Comparison of ENCODE assay signal across 18 mouse cellular contexts in genomic region chr19:24024131-24024530, GRCm38 (mm10). TPM values are rescaled to one million over a fixed set of nuclear protein-coding genes. Genes with fewer than 3 reads are reported as not detected.
DNase-seq lines count a peak whose midpoint lies in the region; ATAC-seq and TF ChIP-seq lines count a peak whose summit lies in the region.
"Had no signal": no experiment of that assay in that cellular context is flagged by ENCODE, and none has a peak within 500 bp of the region (broad histone marks: within the 10 kb centered on the region; RNA-seq: fewer than 3 reads in every experiment).

No protein-coding gene starts in this region.

- 0 out of 2 replicates have a peak overlapping the region, but pooled peaks have one; percentile 7 for H3K27ac ChIP-seq in heart, embryonic 11.5 days (ENCODE audit: low read depth, low read length)
- H3K27ac ChIP-seq in heart, embryonic 12.5 days (ENCODE audit: poor library complexity, severe bottlenecking): no peak overlapping the region
- no peak overlapping the region for H3K27ac ChIP-seq in midbrain, embryonic 13.5 days
- H3K27ac ChIP-seq in layer of hippocampus, adult 2 months: no peak overlapping the region
- H3K27ac ChIP-seq: limb, embryonic 12.5 days had no signal

- peaks cover 16% of the 10 kb centered on the region for H3K4me1 ChIP-seq in heart, embryonic 11.5 days (ENCODE audit: control insufficient read depth, insufficient read depth, low read length)
- H3K4me1 ChIP-seq in heart, embryonic 12.5 days (replicated peaks): peaks cover 46% of the 10 kb centered on the region
- peaks cover 25% of the 10 kb centered on the region for H3K4me1 ChIP-seq in midbrain, embryonic 13.5 days (replicated peaks)
- H3K4me1 ChIP-seq: limb, embryonic 12.5 days had no signal

- TF ChIP-seq CTCF in layer of hippocampus, adult 2 months (conservative IDR thresholded peaks at IDR 0.05): no peak

- H3K4me3 ChIP-seq in heart, embryonic 11.5 days (ENCODE audit: low read depth, low read length): no peak overlapping the region
- H3K4me3 ChIP-seq in heart, embryonic 12.5 days: no peak overlapping the region
- no peak overlapping the region for H3K4me3 ChIP-seq in midbrain, embryonic 13.5 days (replicated peaks)
- H3K4me3 ChIP-seq in layer of hippocampus, adult 2 months: no peak overlapping the region
- H3K4me3 ChIP-seq: limb, embryonic 12.5 days had no signal

- no peaks in the 10 kb centered on the region for H3K36me3 ChIP-seq in heart, embryonic 11.5 days (ENCODE audit: control insufficient read depth, insufficient read depth, low read length)
- H3K36me3 ChIP-seq in heart, embryonic 12.5 days: peaks cover 4% of the 10 kb centered on the region; the same call in 1 of the 2 replicates
- no peaks in the 10 kb centered on the region for H3K36me3 ChIP-seq in midbrain, embryonic 13.5 days
- H3K36me3 ChIP-seq: limb, embryonic 12.5 days had no signal

- no peaks in the 10 kb centered on the region for H3K9me3 ChIP-seq in heart, embryonic 11.5 days (replicated peaks; ENCODE audit: control insufficient read depth, low read length)
- H3K9me3 ChIP-seq in heart, embryonic 12.5 days (replicated peaks): no peaks in the 10 kb centered on the region
- no peaks in the 10 kb centered on the region for H3K9me3 ChIP-seq in midbrain, embryonic 13.5 days
- H3K9me3 ChIP-seq: limb, embryonic 12.5 days had no signal

- DNase-seq in lung, postnatal 10 days: peak; percentile 46
- no peak for DNase-seq in lung, postnatal 4 days
- peak; percentile 72 for DNase-seq in embryo, embryonic 10.5 days (ENCODE audit: low spot score)
- no peak for DNase-seq in urinary bladder, adult 18-20 months (ENCODE audit: low spot score in 2 of 2)
- DNase-seq in layer of hippocampus, adult 2 months (ENCODE audit: low spot score in 2 of 2): no peak
- DNase-seq: adrenal gland, adult 8-10 months; cerebellum, postnatal 36 days; gastrocnemius, postnatal 14 days; kidney, postnatal 25 days; layer of hippocampus, postnatal 36 days; right cerebral cortex, adult 18-20 months had no signal

- no peak for ATAC-seq in heart, embryonic 11.5 days (replicated peaks; ENCODE audit: insufficient number of reproducible peaks, low FRiP score, low TSS enrichment)
- ATAC-seq in heart, embryonic 12.5 days (ENCODE audit: insufficient number of reproducible peaks, low FRiP score): no peak
- ATAC-seq in midbrain, embryonic 13.5 days: peak; percentile 48; the same call in 1 of the 2 replicates
- ATAC-seq: intestine, embryonic 16.5 days; Patski had no signal

- H3K27me3 ChIP-seq in heart, embryonic 11.5 days (ENCODE audit: control insufficient read depth, insufficient read depth, low read length): no peaks in the 10 kb centered on the region
- H3K27me3 ChIP-seq in heart, embryonic 12.5 days (replicated peaks): no peaks in the 10 kb centered on the region
- H3K27me3 ChIP-seq in midbrain, embryonic 13.5 days: peaks cover 13% of the 10 kb centered on the region

- WGBS in heart, embryonic 11.5 days (ENCODE audit: insufficient replicate concordance): 77% methylated on average over 9 of the region's 9 CpGs
- 62% methylated on average over 9 of the region's 9 CpGs for WGBS in heart, embryonic 12.5 days
- WGBS in midbrain, embryonic 13.5 days: 8% methylated on average over 9 of the region's 9 CpGs

- no peak overlapping the region for H3K4me2 ChIP-seq in heart, embryonic 11.5 days
- no peak overlapping the region for H3K4me2 ChIP-seq in heart, embryonic 12.5 days
- H3K4me2 ChIP-seq in midbrain, embryonic 13.5 days (replicated peaks): no peak overlapping the region
- H3K4me2 ChIP-seq: limb, embryonic 12.5 days had no signal

- H3K9ac ChIP-seq in heart, embryonic 11.5 days (ENCODE audit: low read depth, low read length): no peak overlapping the region
- no peak overlapping the region for H3K9ac ChIP-seq in heart, embryonic 12.5 days
- no peak overlapping the region for H3K9ac ChIP-seq in midbrain, embryonic 13.5 days (replicated peaks)
- H3K9ac ChIP-seq: limb, embryonic 12.5 days had no signal

RNA-seq across cellular contexts. Expression of gene Fam189a2, which starts 6.7 kb away (rescaled TPM):
- polyA plus RNA-seq in heart, embryonic 11.5 days (2014; fragmentation: Nextera tagmentation; extraction: Ambion mirVana): 8.3 and 9.3 TPM in 2 replicates
- 4.6 and 4.8 TPM in 2 replicates for polyA plus RNA-seq in heart, embryonic 12.5 days (2016; fragmentation: Nextera tagmentation; extraction: Ambion mirVana)
- polyA plus RNA-seq in midbrain, embryonic 13.5 days (2015; fragmentation: Nextera tagmentation; extraction: Ambion mirVana): 1.4 and 1.5 TPM in 2 replicates
- total RNA-seq in layer of hippocampus, adult 2 months (2021): 1 to 10 TPM; 7.9 to 8.6 TPM
- total RNA-seq: neutrophil, adult 5-6 weeks had no signal

Comparison
In these comparisons a context has a peak if more than half of its experiments do, and no peak if none do; other contexts are left out.
1. DNase-seq: peak in lung, postnatal 10 days (single experiment) and embryo, embryonic 10.5 days (single experiment); none in lung, postnatal 4 days (0 of 2), urinary bladder, adult 18-20 months (0 of 2) and layer of hippocampus, adult 2 months (0 of 2).